Mouse (Mus musculus): Measurements from ENCODE around the gene Nmu. TPM values are rescaled to one million over a fixed set of nuclear protein-coding genes. Genes with fewer than 3 reads are reported as not detected.

Nmu gene
- total and polyA plus RNA-seq, 2 experiments from 2014 or later, result not detected

DNA sequence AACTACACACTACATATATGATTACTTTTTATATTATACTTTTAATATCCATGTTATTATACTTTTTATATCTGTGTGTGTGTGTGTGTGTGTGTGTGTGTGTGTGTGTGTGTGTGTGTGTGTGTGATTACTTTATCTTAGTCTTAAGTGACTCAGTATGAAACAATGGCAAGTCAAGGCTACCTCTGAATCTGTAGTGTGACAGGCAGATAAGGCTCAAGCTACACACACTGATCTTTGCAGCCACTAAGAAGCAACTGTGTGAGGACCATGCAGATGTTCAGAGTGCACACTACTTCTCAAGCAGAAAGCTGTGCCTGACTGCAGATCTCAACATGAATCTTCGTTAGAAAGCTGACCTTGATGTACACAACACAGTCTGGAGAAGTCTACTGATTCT is 79.7 kb downstream of the Nmu start:
- TF ChIP-seq CTCF (IDR thresholded peaks at IDR 0.05; ENCODE audit: low read depth), result no peak
- no peak for TF ChIP-seq EP300 (IDR thresholded peaks at IDR 0.05; ENCODE audit: low read depth)
- no peak overlapping the region for H3K27ac ChIP-seq (ENCODE audit: low read depth)
- no peaks in the 10 kb centered on the region for H3K27me3 ChIP-seq (ENCODE audit: control insufficient read depth, insufficient read depth, low read length)
- WGBS, result 47% methylated on average over 1 of the region's 1 CpGs
- H3K4me1 ChIP-seq (ENCODE audit: control insufficient read depth, insufficient read depth), result no peaks in the 10 kb centered on the region
- DNase-seq (ENCODE audit: low spot score), result no peak
- ATAC-seq (ENCODE audit: insufficient read depth, low read depth), result no peak
- H3K36me3 ChIP-seq (replicated peaks; ENCODE audit: control insufficient read depth, insufficient read depth, low read length), result no peaks in the 10 kb centered on the region
- no peaks in the 10 kb centered on the region for H3K9me3 ChIP-seq (replicated peaks; ENCODE audit: control insufficient read depth, low read length)
- H3K9ac ChIP-seq (replicated peaks; ENCODE audit: low read depth, low read length), result no peak overlapping the region
- H3K4me3 ChIP-seq (ENCODE audit: low read depth, low read length), result no peak overlapping the region
- H3K4me2 ChIP-seq (ENCODE audit: low read depth, low read length), result no peak overlapping the region

Other genes with a start within 250 kb of the Nmu start
- gene Srd5a3, start 223.5 kb downstream of the Nmu start, total RNA-seq (2014; rRNA removed; ENCODE audit: low replicate concordance), result 23.7 and 24.3 TPM in 2 replicates
- gene Srd5a3, start 223.5 kb downstream of the Nmu start, polyA plus RNA-seq (2015; fragmentation: Nextera tagmentation; extraction: Ambion mirVana), result 25.5 and 26.9 TPM in 2 replicates
- 81.9 and 108 TPM in 2 replicates for gene Tmem165, start 179.9 kb downstream of the Nmu start, total RNA-seq (2014; rRNA removed; ENCODE audit: low replicate concordance)
- gene Tmem165, start 179.9 kb downstream of the Nmu start, polyA plus RNA-seq (2015; fragmentation: Nextera tagmentation; extraction: Ambion mirVana), result 46.4 and 48.9 TPM in 2 replicates
- gene Clock, start 59.0 kb downstream of the Nmu start, total RNA-seq (2014; rRNA removed; ENCODE audit: low replicate concordance), result 25.0 and 29.3 TPM in 2 replicates
- 6.2 and 8.2 TPM in 2 replicates for gene Clock, start 59.0 kb downstream of the Nmu start, polyA plus RNA-seq (2015; fragmentation: Nextera tagmentation; extraction: Ambion mirVana)
- gene Pdcl2, start 32.6 kb downstream of the Nmu start, total RNA-seq (2014; rRNA removed; ENCODE audit: low replicate concordance), result not detected in 2 replicates
- gene Pdcl2, start 32.6 kb downstream of the Nmu start, polyA plus RNA-seq (2015; fragmentation: Nextera tagmentation; extraction: Ambion mirVana), result not detected in 2 replicates
- gene Gm7271, start 120.3 kb upstream of the Nmu start, total RNA-seq (2014; rRNA removed; ENCODE audit: low replicate concordance), result not detected in 2 replicates
- not detected in 2 replicates for gene Gm7271, start 120.3 kb upstream of the Nmu start, polyA plus RNA-seq (2015; fragmentation: Nextera tagmentation; extraction: Ambion mirVana)
- gene Exoc1, start 165.5 kb upstream of the Nmu start, total RNA-seq (2014; rRNA removed; ENCODE audit: low replicate concordance), result 13.0 and 23.5 TPM in 2 replicates
- 12.9 and 13.6 TPM in 2 replicates for gene Exoc1, start 165.5 kb upstream of the Nmu start, polyA plus RNA-seq (2015; fragmentation: Nextera tagmentation; extraction: Ambion mirVana)
- gene Cep135, start 224.9 kb upstream of the Nmu start, total RNA-seq (2014; rRNA removed; ENCODE audit: low replicate concordance), result 1.9 and 4.7 TPM in 2 replicates
- gene Cep135, start 224.9 kb upstream of the Nmu start, polyA plus RNA-seq (2015; fragmentation: Nextera tagmentation; extraction: Ambion mirVana), result 2.0 TPM in 2 replicates